Mouse (Mus musculus): ENCODE data around the gene Cpne2. TPM values are rescaled to one million over a fixed set of nuclear protein-coding genes. Genes with fewer than 3 reads are reported as not detected.

The Cpne2 gene
- polyA plus RNA-seq, 1 experiment, result 28.1 TPM

GRCm38 (mm10) chr8:94521481-94521880 is 11.3 kb upstream of the Cpne2 start:
- no peak for DNase-seq
- Histone ChIP-seq H3K27me3 (ENCODE audit: control insufficient read depth, insufficient read depth, low read length) (no peaks in the 10 kb centered on the region), H3K4me3 (ENCODE audit: control insufficient read depth, insufficient read depth, low read length) (no peak overlapping the region), H3K36me3 (ENCODE audit: control insufficient read depth, insufficient read depth, low read length) (no peaks in the 10 kb centered on the region), H3K4me1 (replicated peaks; ENCODE audit: control insufficient read depth, insufficient read depth, low read length) (no peaks in the 10 kb centered on the region), H3K27ac (ENCODE audit: control insufficient read depth, insufficient read depth, low read length) (no peak overlapping the region)
- no peak for TF ChIP-seq POLR2A (IDR thresholded peaks at IDR 0.05; ENCODE audit: control insufficient read depth, extremely low read depth, insufficient read depth, low read length, poor library complexity)
- TF ChIP-seq CTCF (IDR thresholded peaks at IDR 0.05; ENCODE audit: borderline replicate concordance, control insufficient read depth, extremely low read depth, insufficient read depth, low read length, poor library complexity), result no peak
- 93% methylated on average over 4 of the region's 4 CpGs for WGBS

- DNase-seq, result no peak
- Histone ChIP-seq H3K27me3 (ENCODE audit: control insufficient read depth, insufficient read depth, low read length) (no peaks in the 10 kb centered on the region), H3K27ac (ENCODE audit: control insufficient read depth, insufficient read depth, low read length) (no peak overlapping the region), H3K4me1 (replicated peaks; ENCODE audit: control insufficient read depth, insufficient read depth, low read length) (no peaks in the 10 kb centered on the region), H3K36me3 (ENCODE audit: control insufficient read depth, insufficient read depth, low read length) (no peaks in the 10 kb centered on the region), H3K4me3 (ENCODE audit: control insufficient read depth, insufficient read depth, low read length) (no peak overlapping the region)
- WGBS, result 93% methylated on average over 3 of the region's 3 CpGs
- TF ChIP-seq CTCF (IDR thresholded peaks at IDR 0.05; ENCODE audit: borderline replicate concordance, control insufficient read depth, extremely low read depth, insufficient read depth, low read length, poor library complexity) (no peak), POLR2A (IDR thresholded peaks at IDR 0.05; ENCODE audit: control insufficient read depth, extremely low read depth, insufficient read depth, low read length, poor library complexity) (no peak)
Observed at GRCm38 (mm10) chr8:94522482-94522881, 10.3 kb upstream of the Cpne2 start.

- WGBS, result 70% methylated on average over 9 of the region's 9 CpGs
- no peaks in the 10 kb centered on the region for H3K27me3 ChIP-seq (ENCODE audit: control insufficient read depth, insufficient read depth, low read length)
- DNase-seq, result no peak
- TF ChIP-seq CTCF (IDR thresholded peaks at IDR 0.05; ENCODE audit: borderline replicate concordance, control insufficient read depth, extremely low read depth, insufficient read depth, low read length, poor library complexity) (no peak), POLR2A (IDR thresholded peaks at IDR 0.05; ENCODE audit: control insufficient read depth, extremely low read depth, insufficient read depth, low read length, poor library complexity) (no peak)
- no peak overlapping the region for H3K4me3 ChIP-seq (ENCODE audit: control insufficient read depth, insufficient read depth, low read length)
- no peaks in the 10 kb centered on the region for H3K4me1 ChIP-seq (replicated peaks; ENCODE audit: control insufficient read depth, insufficient read depth, low read length)
- no peaks in the 10 kb centered on the region for H3K36me3 ChIP-seq (ENCODE audit: control insufficient read depth, insufficient read depth, low read length)
- no peak overlapping the region for H3K27ac ChIP-seq (ENCODE audit: control insufficient read depth, insufficient read depth, low read length)
Observed at GRCm38 (mm10) chr8:94524554-94524953, 8.2 kb upstream of the Cpne2 start.

- 91% methylated on average over 7 of the region's 7 CpGs for WGBS
- DNase-seq, result no peak
- TF ChIP-seq CTCF (IDR thresholded peaks at IDR 0.05; ENCODE audit: borderline replicate concordance, control insufficient read depth, extremely low read depth, insufficient read depth, low read length, poor library complexity) (no peak), POLR2A (IDR thresholded peaks at IDR 0.05; ENCODE audit: control insufficient read depth, extremely low read depth, insufficient read depth, low read length, poor library complexity) (no peak)
- H3K4me1 ChIP-seq (replicated peaks; ENCODE audit: control insufficient read depth, insufficient read depth, low read length), result no peaks in the 10 kb centered on the region
- H3K4me3 ChIP-seq (ENCODE audit: control insufficient read depth, insufficient read depth, low read length), result no peak overlapping the region
- no peaks in the 10 kb centered on the region; the same call in 1 of the 2 replicates for H3K27me3 ChIP-seq (ENCODE audit: control insufficient read depth, insufficient read depth, low read length)
- H3K27ac ChIP-seq (ENCODE audit: control insufficient read depth, insufficient read depth, low read length), result no peak overlapping the region
- H3K36me3 ChIP-seq (ENCODE audit: control insufficient read depth, insufficient read depth, low read length), result no peaks in the 10 kb centered on the region
Observed at GRCm38 (mm10) chr8:94527178-94527577, 5.6 kb upstream of the Cpne2 start.

- no peak for TF ChIP-seq POLR2A (IDR thresholded peaks at IDR 0.05; ENCODE audit: control insufficient read depth, extremely low read depth, insufficient read depth, low read length, poor library complexity)
- no peak for TF ChIP-seq CTCF (IDR thresholded peaks at IDR 0.05; ENCODE audit: borderline replicate concordance, control insufficient read depth, extremely low read depth, insufficient read depth, low read length, poor library complexity)
- Histone ChIP-seq H3K27ac (ENCODE audit: control insufficient read depth, insufficient read depth, low read length) (no peak overlapping the region), H3K4me3 (ENCODE audit: control insufficient read depth, insufficient read depth, low read length) (no peak overlapping the region), H3K27me3 (ENCODE audit: control insufficient read depth, insufficient read depth, low read length) (no peaks in the 10 kb centered on the region; the same call in 1 of the 2 replicates), H3K4me1 (replicated peaks; ENCODE audit: control insufficient read depth, insufficient read depth, low read length) (peaks cover 3% of the 10 kb centered on the region), H3K36me3 (ENCODE audit: control insufficient read depth, insufficient read depth, low read length) (no peaks in the 10 kb centered on the region)
- 47% methylated on average over 4 of the region's 4 CpGs for WGBS
- DNase-seq, result peak; percentile 50
Observed at GRCm38 (mm10) chr8:94528245-94528644, 4.5 kb upstream of the Cpne2 start.

GRCm38 (mm10) chr8:94529875-94530274 is 2.9 kb upstream of the Cpne2 start:
- Histone ChIP-seq H3K4me1 (replicated peaks; ENCODE audit: control insufficient read depth, insufficient read depth, low read length) (peaks cover 7% of the 10 kb centered on the region), H3K27me3 (ENCODE audit: control insufficient read depth, insufficient read depth, low read length) (no peaks in the 10 kb centered on the region; the same call in 1 of the 2 replicates), H3K27ac (ENCODE audit: control insufficient read depth, insufficient read depth, low read length) (no peak overlapping the region), H3K4me3 (ENCODE audit: control insufficient read depth, insufficient read depth, low read length) (no peak overlapping the region), H3K36me3 (ENCODE audit: control insufficient read depth, insufficient read depth, low read length) (no peaks in the 10 kb centered on the region)
- 82% methylated on average over 4 of the region's 4 CpGs for WGBS
- TF ChIP-seq POLR2A (IDR thresholded peaks at IDR 0.05; ENCODE audit: control insufficient read depth, extremely low read depth, insufficient read depth, low read length, poor library complexity), result no peak
- no peak for TF ChIP-seq CTCF (IDR thresholded peaks at IDR 0.05; ENCODE audit: borderline replicate concordance, control insufficient read depth, extremely low read depth, insufficient read depth, low read length, poor library complexity)
- DNase-seq, result no peak

GRCm38 (mm10) chr8:94530643-94531042 is 2.1 kb upstream of the Cpne2 start:
- Histone ChIP-seq H3K4me1 (replicated peaks; ENCODE audit: control insufficient read depth, insufficient read depth, low read length) (peaks cover 7% of the 10 kb centered on the region), H3K27me3 (ENCODE audit: control insufficient read depth, insufficient read depth, low read length) (no peaks in the 10 kb centered on the region; the same call in 1 of the 2 replicates), H3K4me3 (ENCODE audit: control insufficient read depth, insufficient read depth, low read length) (no peak overlapping the region), H3K36me3 (ENCODE audit: control insufficient read depth, insufficient read depth, low read length) (no peaks in the 10 kb centered on the region), H3K27ac (ENCODE audit: control insufficient read depth, insufficient read depth, low read length) (no peak overlapping the region)
- DNase-seq, result no peak
- WGBS, result 86% methylated on average over 4 of the region's 4 CpGs
- no peak for TF ChIP-seq POLR2A (IDR thresholded peaks at IDR 0.05; ENCODE audit: control insufficient read depth, extremely low read depth, insufficient read depth, low read length, poor library complexity)
- TF ChIP-seq CTCF (IDR thresholded peaks at IDR 0.05; ENCODE audit: borderline replicate concordance, control insufficient read depth, extremely low read depth, insufficient read depth, low read length, poor library complexity), result no peak

All from thymus, adult 2 months (tissue).